Mouse (Mus musculus) central nervous system, embryonic 18 days (tissue): ENCODE data around the gene Duox1. TPM values are rescaled to one million over a fixed set of nuclear protein-coding genes. Genes with fewer than 3 reads are reported as not detected.

Experiments used
- polyA plus RNA-seq: library from polyadenylated mRNA; depleted of rRNA; stranded (reverse); fragments of >200 nt; gene quantifications from 2 replicates; pipeline ENCODE4 v1.2.3, GENCODE M21; 2012; rRNA removed

Duox1 gene
- polyA plus RNA-seq: 0.17 and 0.19 TPM in 2 replicates

DNA sequence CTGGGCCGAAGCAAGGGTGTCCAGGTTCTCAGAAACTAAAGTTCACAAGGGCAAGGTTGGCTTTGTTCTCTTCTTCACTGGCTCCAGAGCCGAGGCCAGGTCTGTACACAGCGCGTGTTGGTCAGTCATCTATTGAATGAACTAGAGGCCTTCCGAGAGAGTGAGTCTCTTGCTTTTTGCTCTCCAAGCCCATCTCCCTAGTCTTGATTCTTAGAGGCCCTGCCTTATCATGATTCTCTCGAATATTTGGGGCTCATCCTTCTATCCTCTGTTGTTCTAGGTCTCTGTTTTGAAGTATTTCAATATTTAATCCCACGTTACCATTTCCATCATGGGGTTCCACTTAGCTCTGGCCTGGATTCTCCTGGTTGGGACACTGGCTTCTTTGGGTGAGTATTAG is at the start of gene Duox1:
Gene Duox1, plus strand, starts transcription at position 301 of the 400 bp plus-strand sequence.

DNA sequence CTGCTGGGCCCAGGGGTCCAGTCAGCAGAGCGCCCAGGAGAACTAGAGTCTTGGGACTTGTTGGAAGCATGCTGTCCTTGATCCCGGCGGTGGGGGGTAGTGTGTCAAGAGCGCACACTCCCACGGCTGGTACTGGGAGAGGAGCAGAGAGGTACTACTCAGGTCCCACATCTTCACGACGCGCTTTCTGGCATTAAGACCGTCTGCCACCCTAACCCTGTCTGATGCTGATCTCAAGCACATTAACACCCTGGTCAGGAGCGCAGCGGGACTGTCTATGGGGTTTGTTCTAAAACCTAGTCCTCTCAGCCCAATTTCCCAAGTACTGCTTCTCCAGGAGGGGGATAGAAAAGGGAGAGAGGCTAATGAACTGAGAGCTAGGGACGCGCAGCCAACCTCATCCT is 17.4 kb upstream of the Duox1 start, which contains the start of gene Duox2:
Gene Duox2, minus strand, starts transcription at position 354 of the 404 bp plus-strand sequence.

DNA sequence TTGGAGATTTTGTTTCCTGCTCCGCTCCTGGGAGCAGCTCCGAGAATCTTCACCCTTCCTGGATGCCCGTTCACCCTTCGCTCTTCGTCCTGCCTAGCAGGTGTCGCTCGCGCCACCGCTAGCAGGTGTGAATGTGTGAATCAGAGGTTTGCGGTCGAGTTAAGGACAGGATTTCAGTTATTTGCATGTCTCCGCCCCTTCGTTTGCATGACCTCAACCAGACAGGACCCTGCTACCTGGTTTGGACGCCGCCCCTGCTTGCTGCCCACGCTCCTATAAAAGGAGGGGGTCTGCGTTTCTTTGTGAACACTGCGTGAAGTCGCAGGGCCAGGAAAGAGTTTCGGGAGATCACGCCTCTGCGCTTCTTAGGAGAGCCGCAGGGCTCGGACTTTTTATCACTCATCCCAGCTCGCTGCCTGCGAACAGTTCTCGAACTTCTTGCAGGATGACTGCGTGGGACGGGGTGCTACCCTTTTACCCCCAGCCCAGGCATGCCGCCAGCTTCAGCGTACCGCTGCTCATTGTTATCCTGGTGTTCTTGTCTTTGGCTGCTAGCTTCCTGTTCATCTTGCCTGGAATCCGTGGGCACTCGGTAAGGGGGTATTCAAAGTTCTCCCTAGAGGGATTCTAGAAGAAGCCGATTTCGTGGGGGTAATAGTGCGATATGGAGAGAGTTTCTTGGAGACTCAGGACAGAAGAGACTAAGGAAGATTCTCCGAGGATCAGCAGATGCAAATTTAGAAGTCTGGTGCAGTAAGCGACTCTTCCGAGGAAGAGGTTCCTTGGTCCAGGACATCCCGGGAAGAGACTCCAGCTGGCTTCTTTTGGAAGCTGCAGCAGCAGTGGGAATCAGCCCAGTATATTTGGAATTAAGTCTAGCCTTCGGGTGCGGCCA is 16.6 kb upstream of the Duox1 start, which contains the start of gene Duoxa2:
Gene Duoxa2, plus strand, starts transcription at position 305 of the 895 bp plus-strand sequence.

DNA sequence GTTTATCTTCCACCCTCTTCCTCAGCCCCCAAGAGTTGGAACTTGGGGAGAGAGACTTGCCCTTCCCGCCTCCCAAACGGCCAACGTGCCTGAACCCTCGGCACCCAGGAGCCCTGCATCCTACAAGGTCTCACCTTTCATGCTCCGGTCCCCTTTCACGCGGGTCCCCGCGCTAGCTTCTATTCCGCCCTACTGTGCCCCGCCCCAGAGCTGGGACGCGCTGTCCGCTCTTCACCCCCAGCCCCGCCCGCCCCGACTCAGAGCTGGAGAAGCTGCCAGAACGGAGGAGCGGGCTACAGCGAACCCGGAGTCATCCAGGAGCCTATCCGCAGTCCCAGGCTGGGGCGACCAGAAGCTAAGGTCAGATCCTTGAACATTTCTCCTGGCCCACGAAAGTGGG is 1.9 kb upstream of the Duox1 start, which contains the start of gene Duoxa1:
Gene Duoxa1, minus strand, starts transcription at position 195 of the 400 bp plus-strand sequence.

DNA sequence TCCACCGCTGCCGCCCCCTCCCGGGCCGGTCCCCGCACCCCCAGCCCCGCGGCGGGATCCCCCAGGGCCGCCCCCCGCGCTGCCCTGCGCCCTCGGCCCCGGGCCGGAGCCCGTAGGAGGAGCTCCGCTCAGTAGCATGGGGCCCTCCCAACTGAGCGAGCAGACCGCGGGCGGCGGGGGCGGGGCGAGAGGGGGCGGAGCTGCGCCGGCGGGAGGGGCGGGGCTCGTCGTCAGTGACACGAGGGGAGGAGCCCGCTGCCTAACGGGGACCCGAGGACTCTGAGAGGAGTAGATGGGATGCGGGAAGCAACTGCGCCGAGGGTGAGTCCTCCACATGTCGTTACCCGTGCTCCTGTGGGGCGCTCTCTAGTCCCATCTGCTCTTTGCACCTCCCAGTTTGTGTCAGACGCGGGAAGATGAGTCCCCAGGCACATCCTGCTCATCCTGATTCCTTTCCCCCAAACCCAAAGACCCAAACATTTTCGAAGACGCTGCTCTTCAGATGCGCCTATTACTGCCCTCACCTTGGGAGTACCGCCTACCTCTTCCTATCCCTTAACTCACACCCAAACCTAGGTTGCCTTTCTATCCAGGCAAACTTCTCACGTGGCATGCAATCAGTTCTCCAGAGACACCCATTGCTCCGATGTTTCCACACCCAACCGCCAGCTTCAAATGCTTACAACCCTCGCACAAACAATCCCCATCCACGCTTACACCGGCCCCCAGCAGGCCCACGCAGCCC is 53.7 kb downstream of the Duox1 start, which contains the start of gene Shf:
Gene Shf, minus strand, starts transcription at position 168 of the 745 bp plus-strand sequence.

Other genes starting within 250 kb of the Duox1 start
- gene Spg11, start 197.3 kb upstream of the Duox1 start, polyA plus RNA-seq: 10.6 and 11.6 TPM in 2 replicates
- gene B2m, start 168.0 kb upstream of the Duox1 start, polyA plus RNA-seq: 51.2 and 63.2 TPM in 2 replicates
- gene Trim69, start 155.0 kb upstream of the Duox1 start, polyA plus RNA-seq: 0.04 and 0.12 TPM in 2 replicates
- gene Patl2, start 129.5 kb upstream of the Duox1 start, polyA plus RNA-seq: 0.04 TPM in 1 of 2 replicates, not detected in the other
- gene Terb2, start 129.4 kb upstream of the Duox1 start, polyA plus RNA-seq: not detected in 2 replicates
- 14.4 and 15.3 TPM in 2 replicates for gene Sord, start 80.9 kb upstream of the Duox1 start, polyA plus RNA-seq
- 0.13 and 0.16 TPM in 2 replicates for gene Duox2, start 17.2 kb upstream of the Duox1 start, polyA plus RNA-seq
- 0.33 and 0.47 TPM in 2 replicates for gene Duoxa2, start 16.8 kb upstream of the Duox1 start, polyA plus RNA-seq
- 0.06 and 0.21 TPM in 2 replicates for gene Duoxa1, start 1.9 kb upstream of the Duox1 start, polyA plus RNA-seq
- gene Shf, start 53.5 kb downstream of the Duox1 start, polyA plus RNA-seq: 64.9 and 65.5 TPM in 2 replicates
- gene Slc28a2, start 110.8 kb downstream of the Duox1 start, polyA plus RNA-seq: 0.21 and 0.44 TPM in 2 replicates
- 0.04 TPM in 1 of 2 replicates, not detected in the other for gene Gm14085, start 169.3 kb downstream of the Duox1 start, polyA plus RNA-seq